Mouse (Mus musculus): ENCODE measurements around the gene Gpa33.
A peak's percentile ranks its signal among the peaks of the same experiment; 100 is the strongest.
"Not testable (repeated sequence)": the region's sequence is repeated elsewhere in the genome, so short reads cannot be mapped to it uniquely, and the experiment has no call there.

The Gpa33 gene

DNA sequence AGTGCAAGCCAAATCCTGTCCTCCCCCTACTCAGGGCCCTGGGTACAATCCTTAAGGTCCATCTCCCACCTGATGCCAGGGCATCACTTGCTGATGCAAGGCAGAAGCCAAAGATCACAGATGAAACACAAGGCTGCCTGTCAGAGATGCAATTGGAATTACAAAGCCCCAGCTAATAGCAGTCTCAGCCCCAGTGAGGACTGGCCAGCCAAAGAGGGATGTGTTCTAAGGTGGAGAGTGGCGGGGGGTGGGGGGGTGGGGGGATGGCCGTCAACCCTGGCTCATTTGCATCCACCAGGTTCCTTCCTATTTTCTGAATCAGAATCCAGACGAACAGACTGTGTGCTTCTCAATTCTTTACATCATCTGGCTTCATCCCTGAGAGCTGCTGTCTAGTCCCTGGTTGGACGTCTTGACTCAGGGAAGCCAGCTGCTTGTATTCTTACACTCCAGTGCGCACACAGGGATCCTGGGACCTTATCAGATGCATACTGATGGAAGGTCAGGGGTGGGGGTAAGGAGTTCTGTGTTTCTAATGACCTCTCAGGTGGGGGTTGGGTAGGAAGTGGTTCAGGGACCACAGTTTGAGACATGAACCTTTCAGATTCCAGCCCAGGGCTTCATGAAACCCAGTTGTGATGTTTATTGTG, 5.2 kb downstream of the Gpa33 start:
- DNase-seq (ENCODE audit: low spot score in 2 of 2): no peak

DNA sequence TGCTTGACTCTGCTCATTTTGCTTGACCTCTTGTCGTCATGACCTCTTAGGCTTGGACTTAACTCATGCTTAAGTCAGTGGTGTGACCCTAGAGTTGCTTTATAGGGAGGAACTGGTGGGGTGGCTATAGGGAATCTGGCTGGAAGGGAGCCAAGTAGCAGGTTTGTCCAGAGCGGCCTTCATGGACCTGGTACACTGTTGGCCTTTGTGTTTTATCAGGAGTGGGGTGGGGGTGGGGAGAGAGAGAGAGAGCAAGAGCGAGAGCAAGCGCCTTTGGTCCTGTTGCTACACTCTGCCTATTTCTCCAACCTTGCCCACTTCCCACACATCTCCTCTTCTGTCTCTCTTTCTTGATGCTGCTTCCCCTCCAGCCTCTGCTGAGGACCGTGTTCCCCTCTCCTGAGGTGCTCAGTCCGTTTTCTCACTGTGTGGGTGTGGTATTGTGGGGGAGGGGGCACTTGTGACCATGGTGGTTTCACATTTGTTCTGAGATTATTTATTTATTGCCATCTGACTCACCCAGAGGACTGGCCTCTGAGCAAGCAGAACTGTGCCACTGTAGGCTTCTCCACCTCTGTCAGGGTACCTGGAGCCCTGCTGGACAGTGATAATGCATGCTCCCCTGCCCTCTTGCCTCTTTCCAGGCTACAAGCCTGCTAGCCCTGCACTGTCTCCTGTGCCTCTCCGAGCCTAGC, 7.4 kb downstream of the Gpa33 start:
- DNase-seq (ENCODE audit: low spot score in 2 of 2): no peak

DNA sequence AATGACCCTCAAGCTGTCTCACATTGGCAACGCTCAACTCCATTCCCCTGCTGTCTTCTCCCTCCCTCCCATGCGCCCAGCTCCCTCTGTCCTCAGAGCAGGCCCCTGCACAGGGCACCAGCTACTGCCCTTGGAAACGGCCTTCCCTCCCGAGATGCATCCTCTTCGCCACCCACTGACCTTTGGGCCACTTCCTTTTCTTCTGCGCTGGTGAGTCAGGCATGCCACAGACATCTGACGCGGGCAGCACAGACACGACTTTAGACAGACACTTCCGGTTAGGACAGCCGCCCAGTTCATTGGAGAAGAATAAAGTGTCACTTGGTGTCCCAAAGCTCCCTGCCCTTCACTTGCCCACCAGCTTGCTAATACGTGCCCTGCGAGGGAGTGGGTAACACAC, 8.1 kb downstream of the Gpa33 start:
- DNase-seq (ENCODE audit: low spot score in 2 of 2): no peak

DNA sequence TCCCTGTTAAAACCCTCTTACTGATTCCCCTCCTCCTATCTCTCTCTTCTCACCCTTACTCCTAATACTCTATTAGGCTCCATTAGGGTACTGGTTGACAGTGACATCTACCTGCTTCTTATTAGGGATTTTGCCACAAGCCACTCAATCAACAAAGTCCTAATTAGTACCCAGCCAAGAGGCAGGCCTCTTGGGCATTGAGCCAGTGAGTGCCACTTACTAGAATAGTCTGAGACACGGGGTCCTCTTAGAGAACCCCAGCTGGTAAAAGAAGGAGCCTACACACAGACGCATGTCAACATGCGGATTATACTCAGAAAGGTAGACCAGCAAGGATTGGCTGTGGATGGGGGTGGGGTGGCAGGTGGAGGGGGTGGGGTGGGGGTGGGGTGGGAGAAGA, 9.1 kb downstream of the Gpa33 start:
- no peak for DNase-seq (ENCODE audit: low spot score in 2 of 2)

DNA sequence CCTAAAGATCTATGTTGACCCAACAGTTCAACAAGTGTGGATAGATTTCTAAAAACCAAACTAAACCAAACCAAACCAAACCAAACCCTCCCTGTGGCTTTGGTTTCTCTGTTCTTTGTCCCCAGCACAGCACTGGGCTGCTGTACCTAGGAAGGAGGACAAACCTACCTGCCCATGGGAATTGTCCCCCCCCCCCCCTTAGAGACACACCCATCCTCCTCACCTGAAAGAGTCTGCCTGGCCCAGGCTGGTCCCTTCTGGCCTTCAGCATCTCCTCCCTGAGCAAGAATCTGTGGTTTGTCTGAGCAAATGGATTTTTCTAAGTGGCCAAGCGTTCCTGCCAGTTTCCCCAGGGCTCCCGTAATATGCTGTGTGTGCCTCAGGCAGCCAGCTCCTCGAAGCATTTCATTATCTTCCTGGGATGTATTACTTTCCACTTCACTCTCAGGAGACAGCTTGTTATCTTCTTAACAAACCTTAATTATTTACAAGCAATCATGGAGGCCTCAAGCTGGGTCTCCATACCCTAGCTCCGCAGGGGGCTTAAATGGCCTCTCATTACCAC, 9.7 kb downstream of the Gpa33 start:
- DNase-seq (ENCODE audit: low spot score in 2 of 2): no peak

DNA sequence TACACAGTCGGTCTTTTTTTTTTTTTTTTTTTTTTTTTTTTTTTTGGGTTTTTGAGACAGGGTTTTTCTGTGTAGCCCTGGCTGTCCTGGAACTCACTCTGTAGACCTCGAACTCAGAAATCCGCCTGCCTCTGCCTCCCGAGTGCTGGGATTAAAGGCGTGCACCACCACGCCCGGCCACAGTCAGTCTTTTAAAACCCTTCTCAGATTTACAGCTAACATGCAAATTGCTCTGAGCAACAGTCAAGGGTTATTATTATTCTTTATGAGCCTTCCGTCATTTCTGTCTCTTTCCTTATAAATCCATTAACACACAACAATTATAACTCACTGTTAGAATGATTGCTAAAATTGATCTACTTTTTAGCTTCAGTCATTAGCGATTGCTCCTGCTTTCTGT, 11.8 kb downstream of the Gpa33 start:
- DNase-seq (ENCODE audit: low spot score in 2 of 2): not testable (repeated sequence)

DNA sequence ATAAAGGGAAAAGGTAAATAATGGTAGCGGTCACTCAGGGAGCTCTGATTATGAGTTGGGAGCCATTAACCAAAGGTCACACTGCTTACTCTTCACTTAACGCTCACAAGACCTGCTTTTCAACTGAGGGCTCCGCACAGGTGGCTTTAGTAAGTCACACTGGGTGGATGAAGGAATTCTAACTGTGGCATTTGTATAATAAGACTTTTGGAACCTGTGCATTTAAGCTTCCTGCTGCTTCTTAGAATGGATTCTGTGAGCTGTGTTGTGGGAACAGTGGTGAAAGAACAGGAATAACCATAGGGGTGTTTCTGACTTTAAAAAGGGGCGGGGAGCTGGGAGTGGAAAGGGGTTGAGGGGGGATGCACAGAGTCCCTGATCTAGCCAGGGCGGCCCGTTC, 12.3 kb downstream of the Gpa33 start:
- no peak for DNase-seq (ENCODE audit: low spot score in 2 of 2)

DNA sequence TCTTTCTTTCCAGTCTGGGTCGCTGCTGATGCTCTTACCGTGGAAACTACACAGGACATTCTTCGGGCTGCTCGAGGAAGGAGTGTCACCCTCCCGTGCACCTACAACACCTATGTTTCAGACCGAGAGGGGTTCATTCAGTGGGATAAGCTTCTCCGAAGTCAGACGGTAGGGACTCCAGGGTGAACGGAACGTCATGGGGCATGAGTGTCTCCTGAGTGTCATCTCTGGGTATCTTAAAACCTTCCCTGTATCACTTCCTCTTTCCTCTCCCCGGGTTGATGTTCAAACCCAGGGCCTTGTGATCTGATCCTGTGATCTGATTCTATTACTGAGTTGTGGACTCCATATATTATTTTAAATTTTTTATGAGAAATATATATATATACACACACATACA, 16.6 kb downstream of the Gpa33 start:
- no peak for DNase-seq (ENCODE audit: low spot score in 2 of 2)

DNA sequence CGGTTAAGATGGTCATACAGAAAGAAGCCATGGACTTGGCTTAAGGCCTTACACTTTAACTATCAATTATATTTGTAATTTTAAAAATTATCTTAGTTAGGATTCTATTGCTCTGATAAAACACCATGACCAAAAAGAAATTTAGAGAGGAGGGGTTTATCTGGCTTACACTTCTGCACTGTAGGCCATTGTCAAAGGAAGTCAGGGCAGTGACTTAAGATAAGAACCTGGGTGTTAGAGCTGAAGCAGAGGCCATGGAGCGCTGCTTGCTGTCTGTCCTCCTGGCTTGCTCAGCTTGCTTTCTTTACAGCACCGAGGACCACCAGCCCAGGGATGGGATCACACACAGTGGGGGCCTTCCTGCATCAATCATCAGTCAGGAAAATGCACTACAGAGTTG, 17.6 kb downstream of the Gpa33 start:
- DNase-seq (ENCODE audit: low spot score in 2 of 2): no peak

DNA sequence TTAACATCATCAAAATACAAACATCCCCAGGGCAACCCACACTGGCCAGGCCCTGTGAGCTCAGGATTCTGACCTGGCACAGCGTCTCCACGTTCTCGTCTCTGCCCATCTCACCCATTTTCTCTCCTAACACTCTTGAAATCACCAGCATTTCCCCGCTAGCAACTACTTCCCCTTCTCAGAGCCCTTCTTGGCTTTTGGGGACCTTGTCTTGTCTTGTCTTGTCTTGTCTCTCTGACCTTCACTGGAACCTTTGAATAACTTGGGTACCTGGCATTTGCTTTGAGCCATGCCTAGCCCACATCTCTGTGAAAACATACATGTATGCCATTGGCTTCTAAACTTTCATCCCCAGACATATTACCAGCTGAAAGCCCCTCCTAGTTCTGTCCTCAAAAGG, 19.4 kb downstream of the Gpa33 start:
- no peak for DNase-seq (ENCODE audit: low spot score in 2 of 2)

DNA sequence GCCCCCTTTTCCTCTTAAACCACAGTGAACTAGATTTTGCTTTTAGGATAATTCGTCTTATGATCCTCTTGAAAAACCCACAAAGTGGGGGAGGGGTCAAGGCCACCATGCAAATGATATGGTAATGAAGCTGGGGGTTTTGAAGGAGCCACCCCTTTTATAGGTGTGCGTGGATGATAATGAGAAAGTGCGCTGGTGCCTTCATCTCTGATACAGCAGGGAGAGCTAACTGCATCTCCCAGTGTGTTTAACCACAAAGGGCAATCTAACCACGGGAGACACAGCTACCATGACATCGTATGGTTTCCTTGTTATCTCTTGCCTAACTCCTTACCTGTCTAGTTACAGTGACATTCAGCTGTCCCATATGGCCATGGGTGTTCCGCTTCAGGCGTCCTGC, 20.0 kb downstream of the Gpa33 start:
- DNase-seq (ENCODE audit: low spot score in 2 of 2): no peak

DNA sequence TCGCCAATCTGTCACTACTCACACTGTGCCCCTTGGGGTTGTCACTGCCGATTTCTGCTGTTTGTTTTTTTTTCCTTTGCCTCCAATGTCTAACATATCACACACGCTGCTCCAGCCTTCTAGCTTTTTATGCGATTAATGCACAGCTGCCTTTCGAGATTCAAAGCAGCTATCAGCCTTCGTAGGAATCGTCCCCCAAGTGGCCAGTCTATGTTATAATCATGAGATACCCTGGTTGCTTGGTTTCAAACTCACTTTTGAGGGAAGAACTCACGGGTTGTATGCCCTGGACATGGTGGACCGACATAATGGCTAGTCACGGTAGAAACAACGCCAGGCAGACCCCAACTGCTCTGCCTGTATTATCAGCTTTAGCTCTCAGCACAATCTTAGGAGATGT, 21.3 kb downstream of the Gpa33 start:
- DNase-seq (ENCODE audit: low spot score in 2 of 2): no peak

DNA sequence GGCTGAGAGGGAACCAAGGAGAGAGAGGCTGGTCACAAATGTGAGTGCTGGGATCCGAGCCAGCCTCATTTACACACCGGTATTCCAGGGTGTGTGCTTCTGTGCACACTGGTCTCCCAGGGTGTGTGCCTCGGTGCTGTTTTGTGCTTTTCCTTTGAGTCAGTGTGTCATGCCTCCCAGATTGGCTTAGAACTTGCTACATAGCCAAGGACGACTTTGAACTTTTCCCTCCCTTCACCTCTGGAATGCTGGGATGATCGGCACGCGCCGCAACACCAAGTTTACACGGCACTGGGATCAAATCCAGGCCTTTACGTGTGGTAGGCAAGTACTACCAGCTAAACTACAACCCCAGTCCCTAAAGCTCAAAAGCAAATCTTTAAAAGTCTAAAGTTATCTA, 22.0 kb downstream of the Gpa33 start:
- no peak for DNase-seq (ENCODE audit: low spot score in 2 of 2)

DNA sequence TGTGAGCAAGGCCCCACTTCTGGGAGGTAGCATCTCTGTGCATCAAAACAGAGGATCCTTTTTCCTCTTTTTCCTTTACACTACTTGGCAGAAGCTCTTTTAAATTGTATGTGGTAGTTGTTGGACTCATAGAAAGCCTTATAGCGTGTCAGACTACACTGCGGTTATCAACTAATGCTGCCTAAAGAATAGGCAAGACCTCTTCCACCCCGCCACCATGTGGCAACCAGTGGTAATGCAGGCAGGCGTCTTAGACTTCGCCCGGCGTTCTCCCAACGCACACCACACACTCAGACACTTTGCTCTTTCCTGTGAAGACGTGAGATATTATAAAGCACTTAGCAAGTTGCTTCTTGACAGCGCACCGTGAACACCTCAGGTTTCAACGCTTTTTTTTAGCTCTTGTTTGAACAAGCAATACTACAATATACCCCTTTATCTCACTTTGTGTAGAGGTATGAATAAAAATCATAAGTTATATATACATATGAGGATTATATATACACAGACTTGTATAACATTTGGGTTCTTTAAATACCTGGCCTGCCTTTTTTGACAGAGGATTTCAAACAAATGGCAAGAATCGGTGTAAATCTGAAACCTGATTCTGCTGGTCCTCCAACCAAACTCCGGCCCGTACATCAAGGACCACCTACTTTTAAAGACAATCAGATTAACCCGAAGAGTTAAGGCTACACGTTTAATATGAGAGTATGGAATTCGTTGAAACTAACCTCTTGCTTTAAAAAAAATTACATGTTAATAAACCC, 23.5 kb downstream of the Gpa33 start:
- DNase-seq (ENCODE audit: low spot score in 2 of 2): peak; percentile 75 to 94

DNA sequence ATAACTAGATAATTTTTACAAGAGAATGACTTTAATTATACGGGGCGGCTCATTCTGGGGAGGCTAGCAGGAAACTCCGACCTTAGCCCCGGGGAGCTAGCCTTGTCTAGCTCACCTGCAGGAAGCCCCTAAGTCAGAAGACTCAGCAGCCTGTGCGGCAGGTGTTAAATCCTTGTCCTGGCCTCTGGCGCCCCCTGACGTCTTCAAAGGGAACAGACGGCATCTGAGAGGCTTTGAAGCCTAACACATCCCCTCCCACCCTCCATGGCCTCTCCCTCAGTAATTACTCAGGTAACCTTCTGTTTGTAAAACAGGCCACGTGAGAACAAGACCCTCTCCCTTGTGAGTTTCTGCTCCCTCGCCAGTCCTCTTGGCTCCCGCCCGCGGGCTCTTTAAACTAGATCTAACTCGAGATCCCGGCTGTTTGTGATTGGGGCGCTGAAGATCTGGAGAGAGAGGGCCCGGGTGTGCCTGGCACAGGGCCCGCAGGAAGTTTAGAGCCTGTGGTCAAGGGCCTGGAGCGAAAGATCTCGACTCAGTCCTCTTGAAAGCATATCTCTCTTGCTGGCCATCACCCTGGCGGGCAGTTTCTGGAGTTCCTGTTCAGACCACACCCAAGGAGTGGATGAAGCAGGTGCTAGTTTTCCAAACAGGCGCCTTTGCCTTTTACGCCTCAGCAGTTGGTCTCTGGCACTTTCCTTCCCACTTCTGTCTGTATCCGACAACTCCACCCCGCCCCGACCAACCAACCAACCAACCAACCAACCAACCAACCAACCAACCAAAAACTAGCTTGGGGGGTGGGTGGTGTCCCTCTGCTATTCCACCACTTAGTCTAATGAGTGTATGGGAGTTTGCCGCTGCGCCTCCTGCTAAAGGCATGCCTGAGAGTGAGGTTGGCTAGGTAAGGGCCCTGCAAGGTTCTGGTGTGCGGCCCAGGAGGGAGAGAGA, 24.4 kb downstream of the Gpa33 start:
- peak; percentile 44 to 73 for DNase-seq (ENCODE audit: low spot score in 2 of 2)

DNA sequence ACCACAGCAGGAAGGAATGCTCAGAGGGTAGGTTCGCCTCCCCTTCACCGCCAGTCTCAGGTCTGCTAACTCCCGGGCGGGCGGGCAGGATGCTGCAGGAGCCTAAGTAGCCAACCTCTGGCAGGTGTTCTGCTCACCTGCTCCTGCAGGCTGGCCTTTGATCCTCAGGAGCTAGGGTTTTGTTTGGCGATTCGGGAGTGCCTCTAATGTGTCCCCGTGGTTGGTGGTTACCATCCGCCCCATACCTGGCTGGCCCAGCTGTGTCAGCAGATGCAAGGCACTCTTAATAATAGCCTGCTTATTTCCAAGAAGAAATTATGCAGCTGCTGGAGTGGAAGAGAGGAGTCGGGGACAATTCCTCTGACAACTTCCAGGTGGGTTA, 25.1 kb downstream of the Gpa33 start:
- no peak for DNase-seq (ENCODE audit: low spot score in 2 of 2)

DNA sequence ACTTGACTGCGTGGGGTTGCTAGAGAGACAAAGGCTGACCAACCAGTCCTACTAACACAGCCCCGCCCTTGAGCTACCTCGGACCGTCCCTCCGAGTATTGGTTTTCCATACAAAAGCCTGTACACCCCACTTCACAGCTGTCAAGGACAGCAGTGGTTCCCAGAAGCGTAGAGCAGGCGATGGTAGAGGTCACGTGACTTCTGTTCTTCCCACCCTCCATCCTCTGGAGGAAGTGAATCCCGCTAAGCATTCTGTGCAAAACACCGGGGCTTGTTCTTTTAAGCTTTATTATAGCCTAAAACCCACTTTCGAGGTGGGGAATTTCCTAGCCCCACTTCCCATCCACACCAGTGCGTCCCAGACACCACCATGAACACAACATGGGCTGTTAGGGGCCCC, 27.7 kb downstream of the Gpa33 start:
- DNase-seq (ENCODE audit: low spot score in 2 of 2): no peak

DNA sequence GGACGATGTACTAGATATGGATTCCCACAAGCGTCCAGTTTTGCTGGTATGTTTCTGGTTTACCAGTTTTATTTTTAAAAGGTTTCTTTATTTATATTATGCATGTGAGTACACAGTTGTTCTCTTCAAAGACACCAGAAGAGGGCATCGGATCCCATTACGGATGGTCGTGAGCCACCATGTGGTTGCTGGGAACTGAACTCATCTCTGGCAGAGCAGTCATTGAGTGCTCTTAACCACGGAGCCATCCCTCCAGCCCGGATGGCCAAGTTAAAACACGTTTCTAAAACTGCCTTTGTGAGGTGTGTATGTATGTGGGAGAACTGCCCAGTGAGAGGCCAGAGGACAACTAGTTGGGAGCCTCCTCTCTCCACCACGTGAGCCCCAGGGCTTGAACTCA, 28.6 kb downstream of the Gpa33 start:
- DNase-seq (ENCODE audit: low spot score in 2 of 2): no peak

DNA sequence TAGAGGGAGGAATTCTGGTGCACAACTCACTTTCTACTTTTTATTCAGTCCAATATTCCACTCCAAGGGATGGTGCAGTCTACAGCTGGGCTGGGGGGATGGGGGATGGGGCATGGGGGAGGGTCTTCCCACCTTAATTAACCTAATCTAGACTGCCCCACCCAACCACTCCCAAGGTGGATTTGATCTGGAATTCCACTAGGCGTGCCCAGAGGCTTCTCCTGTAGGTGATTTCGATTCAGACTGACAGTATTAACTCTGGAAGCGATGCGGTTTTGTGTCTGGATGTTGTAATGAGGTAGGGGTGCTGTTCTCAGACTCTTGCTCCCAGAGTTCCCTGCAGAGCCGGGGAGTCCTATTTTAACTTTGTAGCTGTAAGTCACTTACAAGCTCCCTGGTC, 30.1 kb downstream of the Gpa33 start:
- no peak for DNase-seq (ENCODE audit: low spot score in 2 of 2)

DNA sequence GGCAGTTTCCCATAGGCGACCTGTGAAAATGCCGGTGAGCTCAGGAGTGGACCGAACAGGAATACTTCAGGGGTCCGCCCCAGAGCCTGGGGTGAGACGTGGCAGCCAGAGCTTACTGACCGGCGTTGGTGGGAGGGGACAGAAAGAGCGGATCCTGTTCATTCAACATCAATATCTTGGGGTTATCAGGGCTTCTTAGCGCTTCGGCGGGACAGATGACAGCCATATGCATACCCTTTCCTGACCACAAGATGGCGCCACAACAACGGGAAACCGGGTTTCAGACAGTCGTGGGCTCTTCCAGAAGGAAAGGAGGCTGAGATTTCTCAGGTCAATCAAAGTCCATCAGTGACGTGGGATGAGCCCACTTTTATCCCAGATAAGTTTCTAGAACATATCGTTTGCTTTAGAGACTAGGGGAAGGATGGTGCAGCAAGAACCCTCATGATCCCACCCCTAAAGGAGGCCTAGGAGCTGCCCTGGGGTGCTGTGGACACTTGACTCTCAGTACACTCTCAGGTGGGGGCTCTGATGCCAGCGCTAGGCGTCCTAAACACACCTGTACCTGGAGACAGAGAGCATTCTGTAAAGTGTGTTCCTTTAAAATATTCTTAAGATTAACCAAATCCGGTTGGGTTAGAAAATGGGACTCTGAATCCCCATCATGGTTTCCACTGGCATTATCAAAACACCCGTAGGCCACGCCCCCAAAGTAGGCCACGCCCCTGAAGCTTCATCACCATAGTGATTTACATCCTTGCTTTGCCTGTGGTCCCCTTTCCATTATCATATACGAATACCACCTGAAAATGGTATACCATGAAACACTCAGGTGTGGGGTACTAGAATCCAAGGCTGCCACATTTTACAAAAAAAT, 30.8 kb downstream of the Gpa33 start:
- peak; percentile 35 to 72 for DNase-seq (ENCODE audit: low spot score in 2 of 2)

DNA sequence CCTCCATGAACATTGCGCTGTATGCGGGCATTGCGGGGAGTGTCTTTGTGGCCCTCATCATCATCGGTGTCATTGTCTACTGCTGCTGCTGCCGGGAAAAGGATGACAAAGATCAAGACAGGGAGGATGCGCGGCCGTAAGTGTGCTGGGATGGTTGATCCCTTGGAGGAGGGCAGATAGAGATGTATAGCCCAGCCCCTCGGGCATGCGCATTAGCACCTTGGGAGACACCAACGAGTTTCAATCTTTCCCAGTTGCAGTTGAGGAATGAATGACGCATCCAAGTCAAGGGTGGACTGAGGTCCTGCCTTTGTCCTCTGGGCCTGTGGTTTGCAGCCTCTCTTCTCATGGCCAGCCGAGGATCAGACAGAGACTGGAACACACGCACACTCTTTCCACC, 34.5 kb downstream of the Gpa33 start:
- DNase-seq (ENCODE audit: low spot score in 2 of 2): no peak
